Mouse (Mus musculus) CH12F3 (cell line): ENCODE measurements around the gene Rab12.

ENCODE experiments used
- in situ Hi-C: fragments of 300-500 bp; cut with MboI; formaldehyde crosslinking; loops from 2 replicates; pipeline ENCODE4 v1.14.3; 2020; ENCODE audit warnings: low sequenced_read_pairs

Rab12 gene

GRCm38 (mm10) chr17:66502865-66503264, 16.7 kb downstream of the Rab12 start:
- in situ Hi-C loops, result no loop called here

GRCm38 (mm10) chr17:66498598-66498997, 20.9 kb downstream of the Rab12 start:
- in situ Hi-C loops, result no loop called here

DNA sequence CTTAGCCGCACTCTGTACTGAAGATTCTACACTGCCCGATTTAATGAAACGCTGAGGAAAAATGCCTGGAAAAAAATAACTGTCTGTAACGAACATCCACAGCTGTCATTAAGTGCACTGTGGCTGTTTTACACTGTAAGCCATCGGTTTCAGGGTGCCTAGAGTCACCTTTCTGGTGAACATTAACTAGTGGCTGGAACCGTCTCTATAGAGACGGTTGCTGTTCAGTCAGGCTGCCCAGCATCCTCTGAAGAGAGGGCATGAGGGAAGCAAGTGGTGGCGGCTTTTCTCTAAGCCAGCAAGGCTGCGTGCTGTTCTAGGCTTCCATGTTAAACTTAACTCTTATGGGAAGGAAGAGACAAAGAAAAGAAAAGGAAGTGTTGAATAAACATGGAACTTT, 22.9 kb downstream of the Rab12 start:
- in situ Hi-C loops, result no loop called here

GRCm38 (mm10) chr17:66490022-66490601, 29.4 kb downstream of the Rab12 start:
- in situ Hi-C loops, result no loop called here

DNA sequence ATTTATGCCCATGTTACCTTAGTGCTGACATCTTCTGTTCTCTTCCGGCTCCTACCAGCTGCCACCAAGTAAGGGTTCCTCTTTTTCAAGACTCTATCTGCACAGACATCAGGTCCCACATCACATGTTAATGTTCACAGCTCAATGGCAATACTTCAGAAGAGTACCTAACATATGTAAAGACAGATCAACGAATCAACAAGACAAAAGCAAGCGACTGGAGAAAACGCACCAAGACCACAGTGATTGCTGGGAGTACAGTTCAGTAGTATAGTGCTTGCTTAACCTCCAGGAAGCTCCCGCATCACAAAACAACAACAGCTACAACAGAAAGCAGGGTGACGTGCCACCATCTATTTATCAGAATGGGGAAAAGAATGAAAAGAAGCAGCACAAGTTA, 33.0 kb downstream of the Rab12 start:
- in situ Hi-C loops, result loop anchor here (5.0 kb wide), 1 partner anchor 249 kb away; no protein-coding TSS in a partner anchor

GRCm38 (mm10) chr17:66485742-66486141, 33.8 kb downstream of the Rab12 start:
- in situ Hi-C loops, result loop anchor here (5.0 kb wide), 1 partner anchor 248 kb away; no protein-coding TSS in a partner anchor

- in situ Hi-C loops, result loop anchor here (5.0 kb wide), 1 partner anchor 248 kb away; no protein-coding TSS in a partner anchor
Measured at GRCm38 (mm10) chr17:66484965-66485364, 34.6 kb downstream of the Rab12 start.

- in situ Hi-C loops, result no loop called here
Measured at GRCm38 (mm10) chr17:66483651-66484454, 35.7 kb downstream of the Rab12 start.

DNA sequence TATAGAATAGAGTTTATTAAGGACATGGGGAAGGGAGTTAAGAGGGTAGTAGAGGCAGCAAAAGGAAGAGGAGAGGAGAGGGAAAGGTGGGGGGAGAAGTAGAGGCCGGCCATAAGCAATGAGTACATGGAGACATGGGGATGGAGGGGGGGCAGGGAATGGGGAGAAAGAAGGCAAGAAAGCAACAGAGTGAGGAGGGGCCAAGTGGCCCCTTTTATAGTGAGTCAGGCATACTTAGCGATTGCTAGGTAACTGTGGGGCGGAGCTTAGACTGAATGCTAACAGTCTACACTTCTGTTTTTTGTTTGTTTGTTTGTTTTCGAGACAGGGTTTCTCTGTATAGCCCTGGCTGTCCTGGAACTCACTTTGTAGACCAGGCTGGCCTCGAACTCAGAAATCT, 38.2 kb downstream of the Rab12 start:
- in situ Hi-C loops, result no loop called here

GRCm38 (mm10) chr17:66480491-66481278, 38.8 kb downstream of the Rab12 start:
- in situ Hi-C loops, result no loop called here

DNA sequence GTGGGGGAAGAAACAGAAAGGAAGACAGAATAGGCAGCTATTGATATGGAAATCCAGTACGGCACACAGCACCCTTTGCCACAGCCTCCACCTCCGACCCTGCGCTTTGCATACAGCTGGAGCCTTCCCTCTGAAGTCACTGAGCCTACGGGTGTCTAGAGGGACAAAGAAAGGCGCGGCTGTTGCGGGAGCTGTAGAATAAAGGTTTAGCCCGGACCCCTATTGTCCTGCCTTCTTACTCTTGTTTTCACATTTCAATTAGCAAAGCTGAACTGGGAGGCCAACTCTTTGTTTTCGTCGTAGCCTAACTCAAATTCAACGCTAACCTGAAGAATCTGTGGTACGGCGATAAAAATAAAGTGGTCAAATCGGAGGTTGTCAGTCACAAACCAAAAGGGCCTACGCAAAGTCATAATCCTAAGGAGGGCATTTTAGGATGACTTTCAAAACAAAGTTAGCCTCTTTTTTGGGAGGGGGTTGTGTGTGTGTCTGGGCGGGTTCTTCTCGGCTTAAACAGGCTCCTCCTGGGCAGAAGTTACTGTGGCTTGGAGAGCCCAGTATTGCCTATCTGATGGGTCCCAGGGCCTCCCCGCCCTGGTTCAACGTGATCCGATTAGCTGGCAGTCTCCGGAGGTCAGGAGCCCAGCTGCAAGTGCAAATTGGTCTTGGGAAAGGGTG, 39.6 kb downstream of the Rab12 start:
- in situ Hi-C loops, result no loop called here

DNA sequence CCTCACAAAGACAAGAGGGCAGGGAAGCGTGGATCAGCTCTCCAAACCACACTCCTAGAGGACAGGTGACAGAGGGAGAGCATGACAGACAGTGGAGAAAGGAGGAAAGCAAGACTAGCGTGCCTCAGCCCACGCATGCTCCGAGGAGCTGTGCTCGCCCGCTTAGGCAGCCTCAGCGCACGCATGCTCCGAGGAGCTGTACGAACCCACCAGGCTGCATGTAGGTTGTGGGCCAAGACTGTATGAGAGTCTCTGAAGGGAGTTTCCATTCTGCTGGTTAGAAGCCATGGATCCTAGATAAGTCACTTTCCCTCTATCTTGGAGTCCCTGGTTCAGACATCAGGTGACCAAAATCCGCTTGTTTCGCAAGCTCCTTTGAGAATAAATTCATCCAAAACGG, 40.2 kb downstream of the Rab12 start:
- in situ Hi-C loops, result no loop called here

- in situ Hi-C loops, result no loop called here
Measured at GRCm38 (mm10) chr17:66473205-66473604, 46.3 kb downstream of the Rab12 start.

DNA sequence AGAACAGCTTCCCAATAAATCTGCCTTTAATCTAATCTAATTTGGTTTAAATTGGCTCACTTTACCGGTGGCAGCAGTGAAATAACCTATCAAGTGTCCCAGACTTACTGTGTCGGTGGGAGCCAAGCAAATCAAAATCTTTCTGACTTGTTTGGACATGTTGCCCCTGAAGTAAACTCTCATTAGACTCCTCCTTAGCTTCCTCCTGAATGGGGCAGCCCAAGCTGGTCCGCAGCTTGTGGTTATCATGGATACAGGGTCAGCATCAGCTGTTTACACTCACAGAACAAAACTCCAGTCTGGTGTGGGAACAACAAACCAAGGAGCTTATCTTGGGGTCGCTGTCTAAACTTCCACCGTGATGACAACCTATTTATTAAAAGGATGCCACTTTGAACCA, 47.8 kb downstream of the Rab12 start:
- in situ Hi-C loops, result no loop called here

DNA sequence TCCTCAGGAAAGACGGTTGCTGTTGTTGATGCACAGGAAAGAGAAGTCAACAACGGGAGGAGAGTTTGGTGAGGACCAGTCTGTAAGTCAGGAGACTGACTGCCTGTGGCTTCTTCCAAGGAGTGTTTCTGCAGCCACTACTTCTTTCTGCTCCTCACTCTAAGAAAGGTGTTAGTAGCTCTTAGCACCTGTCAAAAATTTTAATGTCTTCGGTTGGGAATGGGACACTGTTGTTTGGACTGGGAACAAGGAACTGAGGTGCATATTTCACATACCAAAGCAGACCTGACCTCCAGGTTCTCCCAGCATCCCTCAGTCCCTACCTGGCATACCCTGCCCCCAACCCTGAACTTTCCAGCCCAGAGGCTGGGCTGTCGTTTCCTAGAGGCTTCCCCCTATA, 48.3 kb downstream of the Rab12 start:
- in situ Hi-C loops, result no loop called here

GRCm38 (mm10) chr17:66470020-66470419, 49.5 kb downstream of the Rab12 start:
- in situ Hi-C loops, result no loop called here

DNA sequence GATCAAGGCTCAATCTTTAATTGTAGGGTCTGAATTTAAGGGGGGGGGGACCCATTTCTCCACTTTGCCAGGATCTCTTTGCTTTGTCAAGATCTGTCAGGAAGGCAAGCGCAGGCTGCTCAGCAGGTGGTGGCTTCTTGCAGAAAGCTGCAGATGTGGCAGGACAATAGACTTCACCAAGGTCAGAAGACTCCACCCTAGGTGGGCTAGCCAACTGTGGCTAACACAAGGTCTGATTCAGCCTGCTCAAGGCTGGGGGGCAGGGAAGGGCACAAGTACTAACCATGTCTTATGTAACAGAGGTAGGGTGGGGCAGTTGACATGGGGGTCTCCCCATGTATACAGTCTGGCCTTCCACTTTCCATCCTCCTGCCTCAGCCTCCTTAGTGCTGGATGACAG, 62.3 kb downstream of the Rab12 start:
- in situ Hi-C loops, result no loop called here

- in situ Hi-C loops, result no loop called here
Measured at GRCm38 (mm10) chr17:66451143-66451542, 68.4 kb downstream of the Rab12 start.

GRCm38 (mm10) chr17:66450526-66451070, 68.9 kb downstream of the Rab12 start:
- in situ Hi-C loops, result no loop called here

GRCm38 (mm10) chr17:66449460-66450341, 69.8 kb downstream of the Rab12 start, which contains the start of gene Mtcl1:
TSS of gene Mtcl1 (minus strand) at chr17:66449750.
- in situ Hi-C loops, result no loop called here
